Mouse (Mus musculus) ES-CJ7 (cell line): ENCODE measurements around the gene Olfr104-ps.

Experiments
- DNase-seq: peaks from one replicate; pipeline ENCODE4 v3.0.0; 2011; ENCODE audit warnings: low read depth, low spot score

The Olfr104-ps gene

DNA sequence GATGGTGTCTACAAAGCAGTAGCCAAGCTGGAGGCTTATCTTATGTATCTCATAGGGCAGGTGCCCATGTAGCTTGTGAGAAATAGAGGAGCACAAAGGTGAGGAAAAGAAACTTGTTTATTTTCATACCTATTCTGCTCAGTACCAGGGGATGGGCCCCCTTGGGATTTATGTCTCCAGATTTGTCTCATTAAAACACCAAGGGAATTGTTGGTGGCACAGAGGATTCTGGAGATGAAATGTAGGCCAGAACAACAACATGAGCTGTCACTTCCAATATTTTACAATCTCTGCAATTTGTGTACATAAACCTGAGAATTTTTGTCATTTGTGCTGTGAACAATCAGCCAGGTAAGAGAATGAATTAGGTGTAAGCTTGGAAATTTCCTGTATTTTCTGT lies at the start of gene Olfr104-ps:
Gene Olfr104-ps, plus strand, starts transcription at position 301 of the 400 bp plus-strand sequence.
- no peak for DNase-seq

DNA sequence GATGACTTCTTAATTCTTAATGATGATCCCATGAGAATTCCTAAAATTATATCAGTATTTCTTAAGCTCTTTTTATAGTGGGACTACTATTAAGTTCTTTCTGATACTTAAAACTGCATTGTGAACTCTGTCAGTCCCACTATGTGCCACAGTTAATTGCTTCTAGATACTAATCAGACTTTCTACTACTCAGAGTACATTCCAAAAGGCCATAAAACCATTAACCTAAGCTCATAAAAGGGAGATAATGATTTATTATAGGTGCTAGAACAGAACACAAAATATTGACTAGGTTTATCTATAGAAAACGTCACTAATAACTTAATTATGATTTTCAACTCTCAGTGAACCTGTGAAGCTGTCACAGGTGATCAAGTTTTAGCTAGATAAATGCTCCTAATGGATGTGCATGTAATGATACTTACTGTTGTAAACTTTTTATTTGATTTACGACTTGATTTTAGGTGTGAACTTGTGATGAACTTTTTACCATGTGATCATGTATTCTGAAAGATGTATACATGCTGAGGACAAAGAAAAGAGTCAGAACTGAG lies 49.2 kb upstream of the Olfr104-ps start:
- no peak for DNase-seq

DNA sequence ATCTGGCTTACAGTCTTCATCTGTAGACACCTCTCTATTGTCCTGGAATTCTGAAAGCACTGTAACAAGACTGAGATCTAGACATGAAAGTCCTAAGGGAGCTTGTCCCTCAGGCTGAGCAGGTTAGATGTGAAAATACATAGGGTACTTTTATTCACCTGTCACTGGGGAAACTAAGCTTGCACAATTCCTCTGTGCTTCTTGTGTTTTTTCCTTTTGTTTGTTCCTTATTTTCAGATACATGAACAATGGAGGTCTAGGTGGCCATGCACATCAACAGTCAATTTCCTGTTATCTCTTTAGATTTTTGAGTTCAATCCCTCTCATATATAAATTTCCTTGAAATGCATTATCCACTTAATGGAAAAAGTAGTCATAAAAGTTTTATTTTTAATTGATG lies 42.4 kb upstream of the Olfr104-ps start, which contains the start of gene Olfr102:
Gene Olfr102, minus strand, starts transcription at position 101 of the 400 bp plus-strand sequence.
- DNase-seq: no peak

DNA sequence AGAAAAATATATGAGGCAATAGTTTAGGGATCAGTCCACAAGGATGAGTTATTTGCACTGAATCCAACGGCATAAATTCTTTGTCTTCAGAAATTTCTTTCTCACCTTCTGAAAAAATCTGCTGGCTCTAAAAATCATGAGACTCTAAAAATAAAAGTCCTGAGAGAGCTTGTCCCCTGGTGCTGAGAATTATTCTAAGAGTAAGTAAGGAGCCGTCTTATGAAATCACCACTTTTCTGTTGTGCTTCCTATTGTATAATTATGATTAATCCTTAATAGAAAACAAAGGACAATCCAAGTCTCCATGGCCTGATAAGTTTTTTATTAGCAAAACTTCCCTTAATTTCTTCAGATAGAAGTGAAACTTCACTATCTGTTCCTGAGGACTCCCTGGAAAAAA lies 19.8 kb upstream of the Olfr104-ps start, which contains the start of gene Olfr103:
Gene Olfr103, minus strand, starts transcription at position 101 of the 400 bp plus-strand sequence.
- DNase-seq: no peak

DNA sequence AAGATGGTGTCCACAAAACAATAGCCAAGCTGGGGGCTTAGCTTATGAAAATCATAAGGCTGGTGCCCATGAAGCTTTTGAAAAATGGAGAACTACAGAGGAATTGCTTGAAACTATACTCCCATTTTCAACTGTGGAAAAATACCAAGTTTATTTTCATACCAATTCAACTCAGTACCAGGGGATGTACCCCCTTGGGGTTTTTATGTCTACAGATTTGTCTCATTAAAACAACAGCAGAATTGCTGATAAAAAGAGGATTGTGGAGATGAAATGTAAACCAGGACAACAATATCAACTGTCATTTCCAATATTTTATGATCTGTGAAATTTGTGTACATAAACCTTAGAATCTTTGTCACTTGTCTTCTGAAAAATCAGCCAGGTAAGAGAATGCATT lies 19.4 kb downstream of the Olfr104-ps start, which contains the start of gene Olfr105-ps:
Gene Olfr105-ps, plus strand, starts transcription at position 301 of the 400 bp plus-strand sequence.
- no peak for DNase-seq

DNA sequence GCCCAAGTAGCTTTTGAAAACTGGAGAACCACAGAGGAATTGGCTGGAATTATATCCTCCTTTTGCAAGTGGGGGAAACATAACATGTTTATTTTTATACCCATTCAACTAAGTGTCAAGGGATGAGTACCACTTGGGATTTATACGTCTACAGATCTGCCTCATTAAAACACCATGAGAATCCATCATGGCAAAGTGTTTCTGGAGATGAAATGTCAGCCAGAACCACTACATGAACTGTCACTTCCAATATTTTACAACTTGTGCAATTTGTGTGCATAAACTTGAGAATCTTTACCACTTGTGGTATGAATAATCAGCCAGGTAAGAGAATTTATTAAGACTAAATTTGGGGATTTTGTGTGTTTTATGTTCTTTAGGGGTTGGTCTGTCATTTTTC lies 30.7 kb downstream of the Olfr104-ps start, which contains the start of gene Olfr106-ps:
Gene Olfr106-ps, plus strand, starts transcription at position 301 of the 400 bp plus-strand sequence.
- DNase-seq: no peak

DNA sequence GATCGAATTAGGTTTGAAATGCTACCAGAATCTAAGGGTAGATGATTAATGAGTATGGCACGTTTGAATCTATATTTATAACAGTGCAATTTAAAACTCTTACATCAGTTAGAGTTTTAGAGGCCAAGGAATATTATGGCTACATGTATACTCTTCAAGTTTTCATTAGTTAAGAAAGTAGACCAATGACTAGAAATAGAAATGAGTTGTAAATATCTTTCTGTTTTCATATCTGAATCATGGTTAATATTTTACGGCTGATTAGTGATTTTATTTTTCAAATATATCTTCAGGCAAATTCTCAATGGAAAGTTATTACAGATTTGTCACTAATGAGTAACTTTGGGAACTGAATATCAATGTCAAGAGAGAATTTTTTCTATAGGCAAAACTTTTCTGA lies 39.5 kb downstream of the Olfr104-ps start, which contains the start of gene Olfr107:
Gene Olfr107, plus strand, starts transcription at position 301 of the 400 bp plus-strand sequence.
- DNase-seq: no peak

DNA sequence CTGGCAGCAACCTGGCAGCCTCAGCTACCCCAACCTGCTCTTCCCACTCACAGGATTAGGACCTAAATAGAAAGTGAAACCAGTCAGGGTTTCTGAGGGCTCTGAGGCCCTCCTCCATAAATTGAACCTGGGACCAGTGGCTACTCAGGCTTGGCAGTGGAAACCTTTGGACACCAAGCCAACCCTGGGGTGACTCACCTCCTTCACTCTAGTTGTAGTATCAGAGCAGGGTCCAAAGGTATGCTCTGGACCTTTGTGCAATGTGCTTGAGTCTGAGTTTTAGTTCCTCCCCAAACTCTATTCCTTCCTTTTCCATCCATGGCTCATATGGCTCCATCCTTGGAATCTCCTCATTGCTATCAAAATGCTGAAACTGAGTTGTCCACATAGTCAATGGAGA lies 54.0 kb downstream of the Olfr104-ps start:
- no peak for DNase-seq
